Mouse (Mus musculus) small intestine, adult 2 months (tissue): ENCODE data around the gene Mtfr1l.

Experiments
- CTCF ChIP-seq: fragments of 200-500 bp; IDR thresholded peaks from 2 replicates; pipeline ENCODE4 v1.5.1; 2012; ENCODE audit warnings: low read depth, mild to moderate bottlenecking, control low read depth, inconsistent platforms, low read length, moderate library complexity, mixed read lengths; ENCODE audit not compliant: insufficient replicate concordance, insufficient read length; ENCODE audit errors: extremely low read depth
- POLR2A ChIP-seq: fragments of 200-500 bp; IDR thresholded peaks from 2 replicates; pipeline ENCODE4 v1.6.1; 2012; ENCODE audit warnings: low read depth, mild to moderate bottlenecking, control low read depth, inconsistent platforms, low read length, moderate library complexity

GRCm38 (mm10) chr4:134557626-134558249 is 22.6 kb upstream of the Mtfr1l start:
- TF ChIP-seq CTCF (no peak), POLR2A (no peak)
